Mouse (Mus musculus) heart, postnatal 36 days (tissue): ENCODE measurements around the gene A830031A19Rik. TPM values are rescaled to one million over a fixed set of nuclear protein-coding genes. Genes with fewer than 3 reads are reported as not detected.

Experiments
- DNase-seq, 2 experiments: peaks; one replicate each; pipeline ENCODE4 v3.0.0; 2021 to 2022
- intact Hi-C: fragments of 180-260 bp; cut with DNase I; formaldehyde crosslinking; loops from one replicate; pipeline ENCODE4 v1.15.1; 2025
- total RNA-seq, 2 experiments: library from RNA; stranded (reverse); gene quantifications; 2 replicates each; pipeline ENCODE4 v1.2.3; 2021

A830031A19Rik gene
- total RNA-seq, 2 experiments from 2014 or later, result not detected

DNA sequence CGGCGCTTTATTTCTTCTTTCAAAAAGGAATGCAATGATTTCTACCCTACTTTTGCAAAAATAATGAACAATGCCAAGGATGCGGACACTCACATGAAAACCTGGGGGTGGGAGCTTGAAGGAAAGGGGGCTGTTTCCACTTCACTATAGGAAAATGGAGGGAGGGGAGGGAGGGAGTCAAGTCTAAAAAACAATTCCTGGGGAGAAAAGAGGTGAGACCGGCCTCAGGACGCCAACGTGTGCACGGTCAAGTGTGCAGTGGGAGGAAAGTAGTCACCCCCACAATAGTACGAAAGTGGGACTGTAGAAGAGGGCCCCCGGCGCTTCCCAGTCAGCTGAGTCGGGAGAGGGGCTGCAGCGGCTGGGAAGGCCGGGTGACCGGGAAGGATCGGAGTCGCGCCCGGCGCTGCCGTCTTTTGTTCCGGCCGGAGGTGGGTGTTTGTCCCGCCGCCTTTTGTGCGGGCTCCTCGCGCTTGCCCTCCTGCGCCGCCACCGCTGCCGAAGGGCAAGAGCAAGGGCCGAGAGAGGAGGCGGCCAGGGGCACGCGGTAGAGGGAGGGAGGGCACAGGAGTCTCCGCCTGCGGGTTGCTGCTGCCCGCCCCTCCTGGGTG lies 4.0 kb upstream of the A830031A19Rik start:
- peak; percentile 32 to 65 for DNase-seq
- intact Hi-C loops, result no loop called here

GRCm38 (mm10) chr11:24077795-24078705 lies 3.2 kb upstream of the A830031A19Rik start, which contains the start of gene Bcl11a:
TSS of gene Bcl11a (plus strand) at chr11:24078056.
- intact Hi-C loops, result no loop called here
- peak; percentile 30 to 33 for DNase-seq

GRCm38 (mm10) chr11:24076821-24077730 lies 2.2 kb upstream of the A830031A19Rik start:
- intact Hi-C loops, result no loop called here
- peak; percentile 37 to 64 for DNase-seq

- intact Hi-C loops, result no loop called here
- peak; percentile 43 to 44 for DNase-seq
Measured at GRCm38 (mm10) chr11:24076127-24076650, 1.3 kb upstream of the A830031A19Rik start.

DNA sequence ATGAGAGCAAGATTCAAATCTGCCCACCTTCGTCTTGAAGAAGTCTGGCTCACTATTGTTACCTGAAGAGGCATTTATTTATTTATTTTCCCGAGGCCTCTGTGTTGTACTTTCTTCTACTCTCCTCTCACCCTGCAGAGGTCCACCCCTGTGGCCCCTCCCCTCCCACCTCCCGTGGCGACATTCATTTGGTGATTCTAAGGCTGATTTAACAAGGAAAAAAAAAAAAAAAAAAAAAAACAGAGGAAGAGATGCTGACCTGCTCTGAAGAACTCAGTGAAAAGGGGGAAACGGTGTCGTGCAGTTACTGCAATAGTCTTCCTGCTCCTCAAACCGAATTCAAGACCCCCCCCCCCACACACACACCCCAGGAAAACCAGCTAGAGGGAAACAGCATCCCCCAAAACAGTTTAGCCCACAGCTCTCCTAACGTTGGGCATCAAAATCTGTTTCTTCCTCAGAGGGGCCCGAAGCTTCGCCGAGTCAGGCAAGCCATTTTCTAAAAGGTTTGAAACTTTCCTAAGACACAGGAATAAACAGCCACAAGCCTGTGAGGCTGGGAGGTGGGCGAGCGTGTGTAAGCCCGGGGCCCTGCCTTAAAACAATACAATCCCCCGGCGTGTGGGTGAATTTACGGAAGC lies 752 bp upstream of the A830031A19Rik start:
- intact Hi-C loops, result no loop called here
- DNase-seq, result no peak

GRCm38 (mm10) chr11:24074021-24074591 lies 748 bp downstream of the A830031A19Rik start:
- intact Hi-C loops, result no loop called here
- no peak for DNase-seq

GRCm38 (mm10) chr11:24065313-24065712 lies 9.5 kb downstream of the A830031A19Rik start:
- intact Hi-C loops, result no loop called here
- DNase-seq, result no peak

GRCm38 (mm10) chr11:24064221-24064620 lies 10.6 kb downstream of the A830031A19Rik start:
- DNase-seq, result no peak
- intact Hi-C loops, result no loop called here

GRCm38 (mm10) chr11:24062495-24063096 lies 12.3 kb downstream of the A830031A19Rik start:
- intact Hi-C loops, result no loop called here
- no peak for DNase-seq

GRCm38 (mm10) chr11:24061819-24062218 lies 13.0 kb downstream of the A830031A19Rik start:
- intact Hi-C loops, result no loop called here
- no peak for DNase-seq

GRCm38 (mm10) chr11:24060428-24060827 lies 14.4 kb downstream of the A830031A19Rik start:
- intact Hi-C loops, result no loop called here
- DNase-seq, result no peak

DNA sequence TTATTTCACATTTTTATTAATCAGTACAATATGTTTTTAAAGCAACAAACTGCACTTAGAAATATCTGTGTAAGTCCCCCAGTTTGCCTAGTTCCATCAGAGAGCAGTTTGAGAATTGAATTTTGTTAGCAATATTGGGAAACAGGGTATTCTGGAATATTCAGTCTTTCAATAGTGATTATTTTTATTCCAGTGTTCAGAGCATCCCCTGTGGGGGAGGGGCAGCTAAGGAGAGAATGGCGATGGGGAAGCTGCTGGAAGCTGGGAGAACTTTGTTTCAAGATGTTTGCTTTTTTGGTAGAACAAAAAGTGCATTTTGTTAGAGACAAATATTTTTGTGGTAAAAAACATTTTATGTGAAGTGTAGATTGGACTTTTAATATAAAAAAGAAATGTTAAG lies 15.7 kb downstream of the A830031A19Rik start:
- DNase-seq, result no peak
- intact Hi-C loops, result no loop called here

DNA sequence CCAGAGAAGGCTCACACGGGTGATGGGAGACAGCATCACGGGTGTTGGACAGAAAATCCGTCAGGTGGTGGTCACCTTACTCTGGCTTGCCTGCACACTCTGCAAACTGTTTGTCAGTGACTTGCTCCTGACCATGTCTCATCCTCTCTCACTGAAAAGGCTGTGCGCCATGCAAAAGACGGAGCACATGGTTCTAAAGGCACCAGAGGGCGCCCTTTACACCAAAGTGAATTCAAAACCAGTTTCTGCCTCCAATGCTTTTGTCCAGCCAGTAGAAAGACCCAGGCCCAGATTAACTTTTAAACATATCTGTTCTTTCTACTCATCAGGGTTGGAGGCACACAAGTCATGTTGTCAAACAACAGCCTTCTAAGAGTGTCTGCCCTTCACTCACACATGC lies 22.0 kb downstream of the A830031A19Rik start:
- DNase-seq, result no peak
- intact Hi-C loops, result no loop called here

DNA sequence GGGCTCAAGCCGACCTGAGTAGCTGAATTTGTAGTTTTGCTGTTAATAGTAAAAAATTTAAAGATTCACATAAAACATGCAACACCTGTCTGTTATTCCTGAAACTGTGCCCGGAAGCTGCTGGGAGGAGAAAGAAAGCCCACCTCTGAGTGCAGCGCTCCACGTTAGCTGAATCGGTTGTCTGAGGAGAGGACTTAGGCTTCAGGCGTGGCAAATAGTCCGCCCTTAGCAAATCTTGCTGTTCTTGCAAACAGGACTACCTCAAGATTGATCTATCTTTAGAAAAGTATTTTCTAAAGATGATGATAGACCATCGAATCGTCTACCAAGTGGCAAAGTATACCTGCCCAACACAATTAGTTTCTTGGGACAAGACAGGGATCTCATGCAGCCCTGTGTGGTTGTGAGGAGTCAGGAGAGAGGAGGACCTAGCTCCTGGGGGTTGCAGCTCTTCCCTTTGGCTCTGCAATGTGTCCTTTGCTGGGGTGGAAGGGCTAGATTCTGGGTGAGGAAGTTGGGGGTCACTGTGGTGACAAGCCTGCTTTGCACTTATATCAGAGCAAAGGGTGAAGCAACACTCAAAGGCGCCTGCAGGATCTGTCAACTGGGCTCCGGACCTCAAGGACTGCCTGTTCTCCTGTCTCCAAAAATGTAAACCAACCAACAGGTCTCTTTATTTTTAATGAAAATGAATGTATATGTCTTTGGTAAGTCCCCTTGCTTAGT lies 24.7 kb downstream of the A830031A19Rik start:
- intact Hi-C loops, result no loop called here
- DNase-seq, result no peak

DNA sequence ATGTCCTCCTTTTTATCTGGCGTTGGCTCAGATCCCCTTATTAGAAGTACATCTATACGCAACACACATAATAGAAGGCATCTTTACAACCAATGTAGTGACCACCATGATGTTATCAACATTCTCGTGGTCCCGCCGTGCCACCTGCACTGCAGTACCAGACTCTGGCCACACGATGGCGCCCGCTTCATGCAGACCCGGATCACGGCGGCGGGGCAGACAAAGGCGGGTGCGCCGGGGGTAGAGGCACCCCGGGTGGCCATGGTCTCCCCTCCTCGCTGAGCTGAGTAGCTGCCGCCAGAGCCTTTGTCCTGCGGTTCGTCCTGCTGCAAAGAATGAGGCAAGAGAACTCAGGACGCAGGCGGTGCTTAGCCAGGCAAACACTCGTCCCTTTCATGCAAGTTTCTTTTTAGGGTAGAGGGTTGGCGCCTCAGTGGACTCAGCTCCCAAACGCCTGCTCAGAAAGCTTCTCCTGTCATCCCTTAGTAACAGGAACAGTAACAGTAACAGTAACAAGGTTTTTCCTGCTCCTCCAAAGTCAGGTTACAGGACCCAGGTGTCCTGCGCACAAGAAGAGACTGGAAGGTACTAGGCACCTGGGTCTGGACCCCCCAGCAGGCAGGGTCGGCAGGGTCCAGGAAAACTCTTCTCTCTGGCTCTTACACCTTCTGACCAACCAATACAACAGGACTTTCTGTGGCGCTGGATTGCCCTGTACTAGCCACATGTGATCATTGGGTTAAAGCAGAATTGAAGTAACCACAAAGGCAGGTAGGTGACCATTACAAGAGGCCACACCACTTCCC lies 25.4 kb downstream of the A830031A19Rik start:
- intact Hi-C loops, result loop anchor here (2.0 to 10.0 kb wide), 2 partner anchors 1255 to 1815 kb away; no protein-coding TSS in a partner anchor
- peak; percentile 74 to 81 for DNase-seq

DNA sequence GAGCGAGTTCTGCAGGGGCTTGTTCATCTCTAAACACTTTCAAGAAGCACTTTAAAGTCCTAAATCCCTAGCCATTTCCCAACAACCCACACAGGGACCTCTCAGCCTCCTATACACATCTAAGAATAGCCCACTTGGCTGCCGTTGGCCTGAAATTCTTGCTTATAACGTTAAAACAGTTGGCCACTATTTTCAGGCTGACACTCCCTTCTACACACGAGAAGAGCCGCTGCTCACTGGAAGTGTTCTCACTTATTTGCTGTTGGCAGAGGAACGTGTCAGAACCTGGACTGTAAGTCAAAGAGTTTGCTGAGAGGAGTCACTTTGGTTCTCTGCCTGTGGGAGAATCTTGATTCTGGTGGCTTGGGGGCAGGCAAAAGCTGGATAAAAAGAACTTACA lies 30.8 kb downstream of the A830031A19Rik start:
- intact Hi-C loops, result loop anchor here (10.0 kb wide), 1 partner anchor 1261 kb away; no protein-coding TSS in a partner anchor
- DNase-seq, result no peak

DNA sequence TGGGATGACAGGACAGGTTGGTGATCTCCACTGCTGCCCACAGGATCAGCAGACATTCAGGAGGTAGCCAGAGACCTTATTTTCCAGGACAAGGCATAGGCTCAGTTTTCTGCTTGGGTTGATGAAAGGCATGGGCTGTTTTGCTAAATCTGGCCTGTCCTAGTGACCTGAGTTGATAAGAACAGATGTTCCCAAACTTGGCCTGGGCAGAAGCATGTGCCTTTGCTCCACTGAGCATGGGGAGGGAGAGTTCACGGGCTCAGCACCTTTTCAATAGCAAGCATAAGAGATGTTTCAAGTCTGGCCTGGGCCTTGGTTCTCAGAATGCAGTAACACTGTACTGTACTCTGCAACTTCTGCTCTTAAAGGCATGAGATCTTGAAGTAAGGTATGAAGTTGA lies 54.1 kb downstream of the A830031A19Rik start:
- intact Hi-C loops, result no loop called here

DNA sequence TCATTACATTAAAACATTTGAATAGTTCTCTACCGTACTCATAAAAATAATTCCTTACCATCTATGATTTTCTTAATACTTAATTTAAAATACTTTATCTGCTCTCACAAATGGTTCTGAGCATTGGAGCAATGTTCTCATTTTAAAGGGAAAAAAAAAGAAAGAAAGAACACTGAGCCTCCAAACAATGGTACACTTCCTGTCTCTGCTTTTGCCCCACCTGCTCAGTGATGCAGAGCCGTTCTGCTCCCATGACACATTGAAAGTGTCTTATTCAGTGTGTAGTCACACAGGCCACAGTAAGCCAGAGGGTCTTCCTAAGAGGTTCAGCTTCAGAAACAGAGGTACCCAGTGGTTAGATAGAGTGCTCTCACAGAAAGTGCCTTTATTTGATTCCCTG lies 56.1 kb downstream of the A830031A19Rik start:
- DNase-seq, result no peak
- intact Hi-C loops, result no loop called here

More for the DNA sequence above, 54.1 kb downstream of the A830031A19Rik start:
- no peak for DNase-seq
